Mouse (Mus musculus) C2C12 (cell line): Measurements from ENCODE around the gene Ccdc181.

Experiments used
- CEBPB ChIP-seq: IDR thresholded peaks from one replicate; pipeline ENCODE4 v1.6.1; 2011; ENCODE audit warnings: low read depth, mild to moderate bottlenecking, control low read depth, moderate library complexity
- CTCF ChIP-seq: IDR thresholded peaks from one replicate; pipeline ENCODE4 v1.5.1; 2011; ENCODE audit not compliant: control insufficient read depth, insufficient read depth, insufficient read length
- FOSL1 ChIP-seq: IDR thresholded peaks from one replicate; pipeline ENCODE4 v1.8.0; 2011; ENCODE audit warnings: mild to moderate bottlenecking, low read length; ENCODE audit not compliant: poor library complexity, insufficient read depth, severe bottlenecking
- MYOG ChIP-seq: IDR thresholded peaks from one replicate; pipeline ENCODE4 v1.6.1; 2011; ENCODE audit not compliant: control insufficient read depth, insufficient read length; ENCODE audit errors: extremely low read depth
- USF1 ChIP-seq: IDR thresholded peaks from one replicate; pipeline ENCODE4 v1.6.1; 2011; ENCODE audit warnings: low read depth, mild to moderate bottlenecking, control low read depth, moderate library complexity

- TF ChIP-seq CTCF (no peak), MYOG (no peak), USF1 (no peak), CEBPB (no peak), FOSL1 (no peak)
These were observed 16.7 kb downstream of the Ccdc181 start for GRCm38 (mm10) chr1:164292040-164292439.
